Comparison of ENCODE assay signal across 11 mouse cellular contexts in the genomic region with DNA sequence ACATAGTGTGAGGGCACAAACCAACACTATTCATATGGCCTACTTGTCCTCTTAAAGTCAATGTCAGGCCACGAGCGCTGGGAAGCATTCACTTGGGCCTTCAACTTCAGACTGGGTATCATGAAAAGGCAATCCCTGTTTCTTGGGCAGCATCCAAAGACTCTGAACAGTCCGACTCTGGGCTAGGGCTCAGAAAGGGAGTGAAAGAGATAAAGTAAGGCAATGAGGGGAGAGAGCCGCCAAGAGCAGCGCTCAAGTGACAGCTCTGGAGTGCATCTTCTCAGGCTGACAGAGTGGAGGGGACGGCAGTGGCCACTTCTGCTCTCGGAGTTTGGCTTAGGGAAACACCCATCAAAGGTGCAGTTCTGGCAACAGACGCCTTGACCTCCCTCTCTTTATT.
DNase-seq lines count a peak whose midpoint lies in the region; ATAC-seq lines count a peak whose summit lies in the region.
"Had no signal": no experiment of that assay in that cellular context is flagged by ENCODE, and none has a peak within 500 bp of the region (broad histone marks: within the 10 kb centered on the region; RNA-seq: fewer than 3 reads in every experiment).

No protein-coding gene starts in this region.

- H3K4me1 ChIP-seq in liver, embryonic 12.5 days: no peaks in the 10 kb centered on the region
- peaks cover 56% of the 10 kb centered on the region for H3K4me1 ChIP-seq in embryonic facial prominence, embryonic 10.5 days

- no peaks in the 10 kb centered on the region for H3K36me3 ChIP-seq in liver, embryonic 12.5 days
- H3K36me3 ChIP-seq in embryonic facial prominence, embryonic 10.5 days (replicated peaks): no peaks in the 10 kb centered on the region
- H3K36me3 ChIP-seq: G1E had no signal

- H3K4me2 ChIP-seq in liver, embryonic 12.5 days: no peak overlapping the region

- no peak overlapping the region for H3K9ac ChIP-seq in liver, embryonic 12.5 days

- no peak overlapping the region for H3K4me3 ChIP-seq in liver, embryonic 12.5 days
- no peak overlapping the region for H3K4me3 ChIP-seq in embryonic facial prominence, embryonic 10.5 days

- DNase-seq in cerebellum, postnatal 10 days: peak; percentile 25 to 29
- DNase-seq in cerebellum, adult 9-11 months: no peak
- DNase-seq in liver: peak; percentile 8
- peak; percentile 24 for DNase-seq in embryonic facial prominence, embryonic 10.5 days (ENCODE audit: low spot score)
- peak; percentile 33 to 53 for DNase-seq in heart, postnatal 36 days
- DNase-seq in B cell, adult 2 months: no peak
- no peak for DNase-seq in right cerebral cortex, postnatal 36 days (ENCODE audit: low spot score in 2 of 2)
- DNase-seq: layer of hippocampus, adult 9-11 months had no signal

- H3K9me3 ChIP-seq in liver, embryonic 12.5 days (replicated peaks): no peaks in the 10 kb centered on the region
- no peaks in the 10 kb centered on the region for H3K9me3 ChIP-seq in embryonic facial prominence, embryonic 10.5 days

- H3K27ac ChIP-seq in liver, embryonic 12.5 days: no peak overlapping the region
- peak overlapping the region; percentile 57; the same call in 1 of the 2 replicates for H3K27ac ChIP-seq in embryonic facial prominence, embryonic 10.5 days (replicated peaks)

- no peak for ATAC-seq in liver, embryonic 12.5 days
- ATAC-seq: inflammation-experienced regulatory T-cells, adult 6 months had no signal

- WGBS in liver, embryonic 12.5 days (ENCODE audit: insufficient replicate concordance): 56% methylated on average over 8 of the region's 8 CpGs
- WGBS in embryonic facial prominence, embryonic 10.5 days: 64% methylated on average over 8 of the region's 8 CpGs

- H3K27me3 ChIP-seq in liver, embryonic 12.5 days (replicated peaks): peaks cover 10% of the 10 kb centered on the region; the same call in 1 of the 2 replicates
- H3K27me3 ChIP-seq in embryonic facial prominence, embryonic 10.5 days (replicated peaks; ENCODE audit: low read depth, poor library complexity, severe bottlenecking): peaks cover 47% of the 10 kb centered on the region

- intact Hi-C loops in heart, postnatal 36 days (cut with DNase I): no loop called here

Comparison
In these comparisons a context has a peak if more than half of its experiments do, and no peak if none do; other contexts are left out.
1. DNase-seq: peak in cerebellum, postnatal 10 days (2 of 2), liver (single experiment), embryonic facial prominence, embryonic 10.5 days (single experiment) and heart, postnatal 36 days (2 of 2); none in cerebellum, adult 9-11 months (single experiment), B cell, adult 2 months (0 of 2) and right cerebral cortex, postnatal 36 days (0 of 2).